Mouse (Mus musculus): ENCODE measurements around the gene Galr3. TPM values are rescaled to one million over a fixed set of nuclear protein-coding genes. Genes with fewer than 3 reads are reported as not detected.
A peak's percentile ranks its signal among the peaks of the same experiment; 100 is the strongest.

Galr3 gene
- total RNA-seq, 2 experiments from 2014 or later = not detected

DNA sequence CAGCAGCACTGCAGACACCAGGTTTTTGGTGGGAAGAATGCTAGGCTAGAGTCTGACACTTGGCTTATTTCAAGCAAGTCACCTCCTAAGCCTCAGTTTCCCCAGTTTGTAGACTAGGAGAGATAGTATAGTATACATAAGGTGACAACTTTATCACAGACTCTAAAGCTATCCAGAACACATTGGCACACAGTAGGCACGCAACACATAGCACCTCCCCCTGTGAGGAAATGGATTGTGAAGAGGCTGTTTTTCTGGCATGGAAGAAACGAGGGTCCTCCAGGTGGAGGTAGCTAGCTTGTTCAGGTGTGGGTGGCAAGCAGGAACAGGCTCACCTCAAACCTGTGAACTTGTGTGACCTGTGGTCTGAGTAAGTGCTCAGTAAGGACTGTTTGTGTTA is 9.3 kb downstream of the Galr3 start:
- no peak for TF ChIP-seq CTCF (IDR thresholded peaks at IDR 0.05)
- Histone ChIP-seq H3K27ac (peak overlapping the region; percentile 63), H3K4me3 (no peak overlapping the region)
- intact Hi-C loops (cut with DNase I) = no loop called here
- DNase-seq = no peak

DNA sequence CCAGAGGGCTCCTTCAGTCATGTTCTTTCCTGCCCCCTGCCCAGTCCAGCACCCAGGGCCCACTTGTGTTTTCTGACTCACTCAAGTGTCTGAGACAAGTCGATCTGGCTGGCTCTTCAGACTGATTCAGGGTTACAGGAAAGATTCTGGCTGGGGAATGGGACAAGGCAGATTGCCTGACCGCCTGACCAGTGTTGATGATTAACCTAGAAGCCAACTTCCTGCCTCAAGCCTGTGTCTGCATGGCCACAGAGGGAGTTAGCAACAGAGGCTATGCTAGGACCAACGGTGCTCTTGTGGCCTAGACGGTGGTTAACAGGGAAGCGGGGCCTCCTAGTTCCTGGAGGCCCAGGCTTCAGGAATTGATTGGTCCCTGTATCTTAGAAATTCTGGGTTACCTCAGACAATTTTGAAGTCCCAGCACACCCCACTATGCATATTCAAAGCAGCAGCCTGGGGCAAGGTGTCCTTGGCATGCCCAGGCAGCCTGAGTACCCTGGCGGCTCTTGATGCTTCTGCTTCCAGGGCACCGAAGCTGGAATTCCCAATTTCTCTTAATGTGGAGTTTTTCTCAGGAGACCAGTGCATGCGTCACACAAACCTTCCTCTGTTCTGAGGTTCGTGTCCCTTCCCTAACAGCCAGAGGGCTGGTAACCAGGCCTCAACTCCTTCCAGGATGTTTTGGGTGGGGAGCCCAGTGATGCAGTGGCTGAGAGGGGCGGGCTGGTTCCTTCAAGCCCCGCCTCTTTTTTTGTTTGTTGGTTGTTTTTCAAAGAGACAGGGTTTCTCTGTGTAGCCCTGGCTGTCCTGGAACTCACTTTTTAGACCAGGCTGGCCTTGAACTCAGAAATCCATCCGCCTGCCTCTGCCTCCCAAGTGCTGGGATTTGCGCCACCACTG is 10.0 kb downstream of the Galr3 start:
- no peak overlapping the region for H3K4me3 ChIP-seq
- DNase-seq = peak; percentile 44
- intact Hi-C loops (cut with DNase I) = no loop called here
- no peak for TF ChIP-seq CTCF (IDR thresholded peaks at IDR 0.05)
- peak overlapping the region; percentile 63 for H3K27ac ChIP-seq

DNA sequence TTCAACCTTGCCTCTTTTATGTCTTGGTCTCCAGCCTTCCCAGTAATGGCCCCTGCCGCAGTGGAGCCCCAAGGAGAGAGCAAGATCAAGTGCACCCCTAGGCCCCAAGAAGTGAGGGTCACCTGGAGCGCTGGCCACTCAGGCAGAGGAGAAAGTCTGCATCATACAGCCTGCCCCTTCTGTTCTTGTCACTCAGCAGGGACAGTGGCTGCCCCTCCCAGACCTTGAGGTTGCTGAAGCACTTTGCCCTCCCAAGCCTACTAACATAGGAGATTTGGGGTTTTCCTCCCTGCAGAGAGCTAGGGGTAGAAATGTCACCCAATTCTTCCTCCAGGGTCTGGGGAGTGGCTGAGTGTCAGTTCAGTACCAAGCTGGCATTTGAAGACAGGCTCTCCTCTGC is 10.7 kb downstream of the Galr3 start:
- H3K27ac ChIP-seq = peak overlapping the region; percentile 63
- intact Hi-C loops (cut with DNase I) = no loop called here
- no peak for TF ChIP-seq CTCF (IDR thresholded peaks at IDR 0.05)

DNA sequence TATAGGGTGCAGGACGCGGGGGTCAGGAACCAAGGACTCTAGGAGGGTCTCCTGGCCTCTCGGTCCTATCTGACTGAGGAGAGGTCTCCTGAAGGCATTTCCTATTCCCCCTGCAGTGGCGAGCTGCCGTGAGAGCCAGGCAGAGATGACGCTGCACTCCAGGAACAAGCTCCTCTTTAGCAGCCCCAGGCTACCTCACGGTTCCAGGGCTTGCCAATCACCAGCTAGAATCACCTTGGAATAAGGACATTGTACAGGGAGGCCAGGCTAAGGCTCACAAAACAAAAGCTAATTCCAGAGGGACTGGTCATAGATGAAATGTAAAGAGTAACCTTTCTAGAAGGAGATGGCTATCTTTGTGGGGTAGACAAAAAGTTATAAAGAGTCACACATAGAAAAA is 14.9 kb downstream of the Galr3 start:
- no peak overlapping the region for H3K4me3 ChIP-seq
- H3K27ac ChIP-seq = no peak overlapping the region
- intact Hi-C loops (cut with DNase I) = no loop called here
- no peak for TF ChIP-seq CTCF (IDR thresholded peaks at IDR 0.05)
- DNase-seq = no peak

More for the DNA sequence above, 10.7 kb downstream of the Galr3 start:
- DNase-seq = no peak
- no peak overlapping the region for H3K4me3 ChIP-seq

DNA sequence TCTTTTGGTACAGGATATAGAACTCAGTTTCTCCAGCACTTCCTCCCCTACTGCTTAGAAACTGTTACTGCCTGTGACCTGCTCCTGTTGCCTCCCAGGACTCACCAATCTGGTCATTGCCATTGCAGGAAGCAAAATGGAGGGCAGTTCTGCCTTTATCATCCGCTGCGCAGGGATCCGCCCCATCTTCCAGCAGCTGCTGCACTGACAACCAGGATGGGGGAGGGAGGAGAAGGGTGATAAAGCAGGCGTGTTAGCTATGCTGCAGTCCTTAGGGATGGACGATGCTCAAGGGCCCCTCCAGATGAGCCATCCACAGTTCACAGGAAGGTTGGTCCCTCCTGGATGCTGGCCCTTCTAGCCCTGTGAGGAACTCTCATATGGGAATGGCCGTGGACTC is 16.2 kb downstream of the Galr3 start:
- TF ChIP-seq CTCF (IDR thresholded peaks at IDR 0.05) = no peak
- no peak for DNase-seq
- Histone ChIP-seq H3K4me3 (no peak overlapping the region), H3K27ac (no peak overlapping the region)
- intact Hi-C loops (cut with DNase I) = no loop called here

DNA sequence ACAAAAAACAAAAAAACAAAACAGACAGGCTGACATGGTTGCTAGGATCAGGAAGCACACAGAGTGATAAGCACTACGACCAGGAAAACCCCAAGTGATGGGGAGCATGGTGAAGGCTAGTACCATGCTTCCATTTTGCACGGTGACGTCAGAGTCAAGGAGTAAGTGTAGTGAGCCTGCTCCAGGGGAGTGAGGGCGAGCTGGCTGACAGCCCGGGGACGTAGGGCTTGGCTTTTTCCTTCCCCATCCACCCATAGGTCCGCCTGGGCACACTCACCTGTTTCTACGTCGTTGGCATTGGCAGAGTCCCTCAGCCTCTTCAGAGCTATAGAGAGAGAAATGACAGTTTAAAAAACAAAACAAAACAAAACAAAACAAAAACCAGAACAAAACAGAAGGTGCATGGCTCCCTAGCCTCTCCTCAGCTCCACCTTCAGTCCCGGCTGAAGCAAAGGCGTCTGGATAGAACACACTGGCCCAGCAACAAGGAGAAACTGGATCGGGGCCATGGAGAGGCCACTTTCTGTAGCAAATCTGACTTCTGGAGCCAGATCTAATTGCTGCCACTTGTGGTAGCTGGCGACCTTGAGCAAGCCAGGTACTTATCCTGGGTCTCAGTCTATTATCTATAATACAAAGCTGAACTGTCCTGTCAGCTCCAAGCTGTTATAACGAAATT is 19.3 kb downstream of the Galr3 start:
- no peak overlapping the region for H3K4me3 ChIP-seq
- TF ChIP-seq CTCF (IDR thresholded peaks at IDR 0.05) = no peak
- intact Hi-C loops (cut with DNase I) = no loop called here

DNA sequence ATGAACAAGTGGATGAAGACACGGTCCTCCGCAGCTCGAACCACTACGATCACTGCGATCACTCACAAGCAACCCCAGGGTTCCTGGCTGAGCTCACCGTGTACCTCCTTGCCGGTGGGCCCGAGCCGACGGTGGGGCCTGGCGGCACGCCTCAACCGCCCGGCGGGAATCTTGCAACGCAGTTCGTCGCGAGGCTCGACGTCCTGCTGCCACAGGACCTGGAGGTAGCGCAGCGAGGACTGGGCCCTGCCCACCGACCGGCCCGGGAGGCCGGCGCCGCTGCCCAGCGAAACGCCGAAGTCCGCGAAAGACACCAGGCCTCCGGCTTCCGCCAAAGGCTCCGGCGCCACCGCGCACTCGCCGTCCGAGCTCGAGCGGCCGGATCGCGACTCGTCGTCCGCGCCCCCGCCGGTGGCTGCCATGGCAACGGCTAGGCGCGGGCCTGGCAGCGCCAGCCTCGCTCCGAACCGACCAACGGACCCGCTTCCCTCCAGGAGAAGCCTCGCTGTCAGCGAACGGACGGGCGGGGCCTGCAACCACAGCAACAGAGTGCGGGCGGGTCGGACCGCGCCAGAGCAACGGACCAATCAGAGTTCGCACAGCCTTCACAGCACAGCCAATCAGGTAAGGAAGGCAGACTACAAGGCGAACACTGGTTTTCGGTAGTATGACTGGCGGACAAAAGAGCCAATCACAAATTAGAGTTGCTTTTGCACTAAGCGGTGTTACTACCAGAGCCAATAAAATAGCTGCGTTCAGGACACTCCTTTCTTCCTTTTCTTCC is 20.9 kb downstream of the Galr3 start, which contains the start of gene Ankrd54:
Gene Ankrd54, minus strand, starts transcription at position 518 of the 784 bp plus-strand sequence.
- intact Hi-C loops (cut with DNase I) = loop anchor here (1.0 kb wide), 1 partner anchor 13 kb away; the partner anchor contains the start of gene Eif3l
- peak within 1 kb of the TSS; percentile 86 for H3K27ac ChIP-seq
- H3K4me3 ChIP-seq = peak within 1 kb of the TSS; percentile 98
- DNase-seq = peak; percentile 98
- no peak for TF ChIP-seq CTCF (IDR thresholded peaks at IDR 0.05)

More for the DNA sequence above, 19.3 kb downstream of the Galr3 start:
- H3K27ac ChIP-seq = no peak overlapping the region
- DNase-seq = no peak

DNA sequence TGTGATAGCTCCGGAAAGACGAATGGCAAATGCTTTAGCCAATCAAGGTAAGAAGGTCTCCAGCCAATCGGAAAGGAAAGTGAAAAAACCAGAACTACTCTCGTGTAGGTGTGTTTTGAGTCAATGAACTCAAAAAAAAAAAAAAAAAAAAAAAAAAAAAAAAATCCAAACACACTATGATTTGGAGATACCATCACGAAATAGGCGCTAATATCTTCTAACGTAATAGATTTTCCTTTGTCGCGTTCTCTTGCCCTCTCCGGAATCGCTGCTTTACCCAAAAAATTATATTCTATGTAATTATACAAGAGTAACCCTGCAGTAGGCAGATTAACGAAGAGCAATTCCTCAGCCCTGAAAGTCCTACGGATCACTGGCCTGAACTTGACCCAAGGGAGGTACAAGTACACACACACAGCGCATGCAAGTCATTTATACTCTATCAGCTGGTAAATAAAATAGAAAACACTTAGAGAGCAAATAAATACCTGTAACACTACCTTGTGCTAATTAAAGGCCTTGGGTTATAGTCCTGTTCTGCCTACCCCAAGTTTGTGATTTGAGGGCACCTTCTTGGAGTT is 21.6 kb downstream of the Galr3 start:
- TF ChIP-seq CTCF (IDR thresholded peaks at IDR 0.05) = no peak

DNA sequence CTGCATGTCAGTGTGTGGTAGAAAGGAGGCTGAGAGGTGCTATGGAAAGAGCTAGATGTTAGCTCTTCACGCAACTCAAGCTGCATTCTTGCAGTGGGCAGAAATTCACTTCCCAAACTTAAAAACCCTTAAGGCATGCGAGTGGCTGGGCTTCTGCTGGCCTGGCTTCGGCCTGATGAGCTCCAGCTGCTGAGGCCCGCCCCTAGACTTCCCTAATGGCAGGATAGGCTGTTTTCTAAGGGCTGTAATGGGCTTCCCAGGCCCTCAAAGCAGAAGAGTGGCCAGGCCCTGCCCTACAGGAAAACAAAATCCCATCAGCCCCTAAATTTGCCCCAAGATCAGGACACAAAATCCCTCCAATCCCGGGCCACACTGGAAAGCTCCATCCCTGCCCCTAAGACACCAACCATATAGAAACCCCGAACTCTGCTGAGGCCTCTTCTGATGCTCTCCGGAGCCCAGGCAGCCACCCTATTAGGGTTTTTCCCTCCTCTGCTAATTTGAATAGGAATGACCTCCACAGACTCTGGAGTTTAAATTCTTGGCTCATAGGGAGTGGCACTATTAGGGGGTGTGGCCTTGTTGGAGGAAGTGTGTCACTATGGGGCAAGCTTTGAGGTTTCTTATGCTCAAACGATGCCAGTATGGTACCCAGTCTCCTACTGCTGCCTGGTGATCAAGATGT is 23.5 kb downstream of the Galr3 start:
- intact Hi-C loops (cut with DNase I) = no loop called here
- peak; percentile 48 for DNase-seq
- TF ChIP-seq CTCF (IDR thresholded peaks at IDR 0.05) = no peak
- peak overlapping the region; percentile 62 for H3K27ac ChIP-seq
- H3K4me3 ChIP-seq = no peak overlapping the region

More for the DNA sequence above, 21.6 kb downstream of the Galr3 start:
- peak overlapping the region; percentile 98 for H3K4me3 ChIP-seq
- intact Hi-C loops (cut with DNase I) = no loop called here
- peak overlapping the region; percentile 77 for H3K27ac ChIP-seq
- DNase-seq = no peak

DNA sequence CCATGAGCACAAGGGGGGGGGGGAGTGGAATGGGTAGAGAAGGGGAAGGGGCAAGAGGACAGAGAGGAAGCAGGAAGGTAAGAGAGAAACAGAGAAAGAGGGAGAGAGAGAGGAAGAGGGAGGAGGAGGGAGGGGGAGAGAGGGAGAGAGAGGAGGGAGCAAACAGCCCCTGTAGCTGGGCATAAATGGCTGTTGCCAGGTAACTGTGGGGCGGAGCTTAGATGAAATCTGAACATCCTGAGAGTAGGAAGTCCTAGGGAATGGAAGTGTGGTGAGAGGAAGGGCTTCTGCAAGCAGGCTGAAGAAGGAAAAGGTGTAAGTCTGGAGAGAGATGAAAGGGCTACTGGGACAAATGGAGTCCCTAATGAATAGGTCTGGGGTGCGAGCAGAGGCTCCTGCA is 24.6 kb downstream of the Galr3 start:
- DNase-seq = no peak
- H3K27ac ChIP-seq = no peak overlapping the region
- H3K4me3 ChIP-seq = no peak overlapping the region
- TF ChIP-seq CTCF (IDR thresholded peaks at IDR 0.05) = no peak
- intact Hi-C loops (cut with DNase I) = no loop called here

DNA sequence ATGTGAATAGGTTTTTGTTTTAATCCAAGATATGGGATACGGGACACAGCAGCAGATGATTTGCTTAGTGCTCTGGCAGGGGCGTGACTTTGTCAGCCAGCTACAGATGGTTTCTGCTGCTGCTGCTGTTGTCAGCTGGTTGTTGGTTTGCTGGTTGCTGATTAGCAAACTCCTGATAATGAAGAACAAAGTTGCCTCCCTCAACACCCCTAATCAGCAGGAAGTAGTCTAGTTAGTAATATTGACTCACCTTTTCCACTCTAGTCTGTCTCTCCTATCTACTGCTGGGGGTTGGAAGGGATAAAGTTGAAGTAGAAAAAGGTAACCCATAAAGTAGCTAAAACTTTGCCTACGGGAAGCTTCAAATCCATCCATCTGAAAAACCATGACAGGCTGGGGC is 25.9 kb downstream of the Galr3 start:
- intact Hi-C loops (cut with DNase I) = no loop called here
- peak overlapping the region; percentile 12; the same call in 1 of the 2 replicates for H3K27ac ChIP-seq
- no peak overlapping the region for H3K4me3 ChIP-seq
- DNase-seq = no peak
- TF ChIP-seq CTCF (IDR thresholded peaks at IDR 0.05) = no peak

DNA sequence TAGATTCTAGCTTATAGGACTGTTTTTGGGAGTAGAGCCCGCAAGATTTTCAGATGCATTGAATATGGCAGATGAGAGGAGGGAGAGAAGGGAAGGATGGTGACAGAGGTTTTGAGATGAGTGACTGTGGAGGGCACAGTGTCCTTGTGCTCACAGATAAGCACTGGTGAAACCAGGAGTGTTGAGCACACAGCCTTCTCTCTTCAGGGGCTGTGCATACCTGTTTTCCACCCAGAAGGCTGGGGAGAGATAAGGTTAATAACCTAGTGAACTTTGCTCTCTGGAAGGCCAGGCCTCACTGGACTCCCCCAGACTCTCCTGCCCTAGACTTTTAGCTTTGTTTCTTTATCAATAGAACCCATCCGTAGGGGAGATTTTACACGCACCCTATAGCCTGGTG is 26.7 kb downstream of the Galr3 start:
- Histone ChIP-seq H3K4me3 (no peak overlapping the region), H3K27ac (no peak overlapping the region)
- no peak for TF ChIP-seq CTCF (IDR thresholded peaks at IDR 0.05)
- intact Hi-C loops (cut with DNase I) = no loop called here
- no peak for DNase-seq
